Mouse (Mus musculus): ENCODE measurements at regions not wholly inside any gene's neighbourhood (a gene's known extent, or its start where the extent isn't known, plus 50 kb on each side); places are given as distances from the start of the nearest gene placed in this dataset.

DNA sequence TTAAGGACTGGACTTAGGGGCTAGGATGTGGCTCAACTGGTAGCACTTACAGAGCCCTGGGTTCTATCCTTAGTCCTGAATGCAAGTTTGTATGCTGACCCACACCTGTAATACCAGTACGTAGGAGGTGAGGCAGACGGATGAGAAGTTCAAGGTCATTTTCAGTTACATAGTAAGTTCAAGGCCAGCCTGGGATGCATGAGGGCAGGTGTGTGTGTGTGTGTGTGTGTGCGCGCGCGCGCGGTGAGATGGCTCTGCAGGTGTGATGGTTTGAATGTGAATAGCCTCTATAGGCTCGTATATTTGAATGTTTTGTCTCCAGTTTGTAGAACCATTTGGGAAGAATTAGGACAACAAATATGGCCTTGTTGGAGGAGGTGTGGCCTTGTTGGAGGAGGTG is 82.7 kb downstream of the Chst1 start:
- Histone ChIP-seq H3ac (ENCODE audit: control insufficient read depth, insufficient read length, low read depth) (no peak overlapping the region), H3K79me2 (ENCODE audit: control insufficient read depth, insufficient read depth) (no peaks in the 10 kb centered on the region), H3K4me3 (ENCODE audit: insufficient read depth, poor library complexity, severe bottlenecking) (no peak overlapping the region), H3K79me3 (ENCODE audit: low read depth) (no peaks in the 10 kb centered on the region), H3K36me3 (ENCODE audit: control insufficient read depth, insufficient read depth) (no peaks in the 10 kb centered on the region), H3K27me3 (ENCODE audit: control insufficient read depth, insufficient read depth, insufficient read length) (no peaks in the 10 kb centered on the region)
- TF ChIP-seq CEBPB (IDR thresholded peaks at IDR 0.05; ENCODE audit: low read depth) (no peak), MAX (IDR thresholded peaks at IDR 0.05) (no peak), CTCF (IDR thresholded peaks at IDR 0.05; ENCODE audit: control insufficient read depth, insufficient read depth, insufficient read length) (no peak), USF1 (IDR thresholded peaks at IDR 0.05; ENCODE audit: low read depth) (no peak)

DNA sequence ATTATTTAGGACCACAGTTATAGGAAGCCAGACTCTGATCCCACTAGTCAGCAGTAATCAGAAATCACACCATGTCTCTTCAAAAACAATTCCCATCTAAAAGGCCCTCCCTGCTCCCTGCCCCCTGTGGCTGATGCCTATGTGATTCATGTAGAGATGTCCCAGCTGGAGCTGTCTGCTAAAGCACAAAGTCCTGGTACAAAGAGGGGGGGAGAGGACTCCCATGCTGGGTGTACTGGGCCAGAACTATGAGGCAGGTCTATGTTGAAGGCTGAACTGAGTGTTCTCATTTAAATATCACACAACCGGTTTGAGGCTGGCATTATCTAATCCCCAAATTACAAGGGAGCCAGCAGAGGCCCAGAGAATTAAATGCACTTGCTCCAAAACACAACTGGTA is 88.2 kb downstream of the Chst1 start:
- H3K79me2 ChIP-seq (ENCODE audit: control insufficient read depth, insufficient read depth): no peaks in the 10 kb centered on the region

DNA sequence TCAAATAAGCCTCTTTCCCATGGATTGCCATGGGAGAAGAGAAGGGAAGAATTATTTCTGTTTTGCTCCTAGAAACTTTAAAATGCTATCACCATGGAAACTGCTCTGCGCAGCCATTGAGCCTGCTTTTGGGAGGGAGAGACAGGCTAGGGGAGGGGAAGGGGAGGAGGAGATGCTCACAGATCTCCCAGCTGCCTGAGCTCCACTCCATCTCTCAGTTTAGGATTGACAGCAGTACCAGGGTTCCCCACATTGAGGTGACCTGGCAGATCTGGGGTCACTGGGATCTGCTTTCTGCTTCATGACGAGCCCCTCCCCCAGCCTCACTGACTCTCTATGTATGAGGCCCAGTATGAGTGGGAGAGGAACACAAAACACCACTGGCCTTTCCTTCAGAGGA is 89.7 kb downstream of the Chst1 start:
- Histone ChIP-seq H3K79me2 (ENCODE audit: control insufficient read depth, insufficient read depth) (no peaks in the 10 kb centered on the region), H3ac (ENCODE audit: control insufficient read depth, insufficient read length, low read depth) (no peak overlapping the region), H3K27me3 (ENCODE audit: control insufficient read depth, insufficient read depth, insufficient read length) (no peaks in the 10 kb centered on the region), H3K79me3 (ENCODE audit: low read depth) (no peaks in the 10 kb centered on the region), H3K4me3 (ENCODE audit: insufficient read depth, poor library complexity, severe bottlenecking) (no peak overlapping the region), H3K36me3 (ENCODE audit: control insufficient read depth, insufficient read depth) (no peaks in the 10 kb centered on the region)
- TF ChIP-seq MYOG (IDR thresholded peaks at IDR 0.05; ENCODE audit: control insufficient read depth, extremely low read depth, insufficient read length) (no peak), CEBPB (IDR thresholded peaks at IDR 0.05; ENCODE audit: low read depth) (no peak), CTCF (IDR thresholded peaks at IDR 0.05; ENCODE audit: control insufficient read depth, insufficient read depth, insufficient read length) (no peak), USF1 (IDR thresholded peaks at IDR 0.05; ENCODE audit: low read depth) (no peak), FOSL1 (IDR thresholded peaks at IDR 0.05; ENCODE audit: insufficient read depth, low read length, poor library complexity, severe bottlenecking) (no peak), MYOD1 (IDR thresholded peaks at IDR 0.05; ENCODE audit: control insufficient read depth, insufficient read length, low read depth) (no peak), MAX (IDR thresholded peaks at IDR 0.05) (no peak)

More for the DNA sequence above, 88.2 kb downstream of the Chst1 start:
- H3K4me3 ChIP-seq (ENCODE audit: insufficient read depth, poor library complexity, severe bottlenecking): no peak overlapping the region
- no peaks in the 10 kb centered on the region for H3K36me3 ChIP-seq (ENCODE audit: control insufficient read depth, insufficient read depth)
- TF ChIP-seq FOSL1 (IDR thresholded peaks at IDR 0.05; ENCODE audit: insufficient read depth, low read length, poor library complexity, severe bottlenecking): no peak
- no peak for TF ChIP-seq CEBPB (IDR thresholded peaks at IDR 0.05; ENCODE audit: low read depth)
- no peak for TF ChIP-seq MYOG (IDR thresholded peaks at IDR 0.05; ENCODE audit: control insufficient read depth, extremely low read depth, insufficient read length)
- no peak for TF ChIP-seq USF1 (IDR thresholded peaks at IDR 0.05; ENCODE audit: low read depth)
- no peak for TF ChIP-seq MAX (IDR thresholded peaks at IDR 0.05)
- TF ChIP-seq CTCF (IDR thresholded peaks at IDR 0.05; ENCODE audit: control insufficient read depth, insufficient read depth, insufficient read length): no peak
- TF ChIP-seq MYOD1 (IDR thresholded peaks at IDR 0.05; ENCODE audit: control insufficient read depth, insufficient read length, low read depth): no peak
- H3K27me3 ChIP-seq (ENCODE audit: control insufficient read depth, insufficient read depth, insufficient read length): no peaks in the 10 kb centered on the region
- H3ac ChIP-seq (ENCODE audit: control insufficient read depth, insufficient read length, low read depth): no peak overlapping the region
- H3K79me3 ChIP-seq (ENCODE audit: low read depth): no peaks in the 10 kb centered on the region

DNA sequence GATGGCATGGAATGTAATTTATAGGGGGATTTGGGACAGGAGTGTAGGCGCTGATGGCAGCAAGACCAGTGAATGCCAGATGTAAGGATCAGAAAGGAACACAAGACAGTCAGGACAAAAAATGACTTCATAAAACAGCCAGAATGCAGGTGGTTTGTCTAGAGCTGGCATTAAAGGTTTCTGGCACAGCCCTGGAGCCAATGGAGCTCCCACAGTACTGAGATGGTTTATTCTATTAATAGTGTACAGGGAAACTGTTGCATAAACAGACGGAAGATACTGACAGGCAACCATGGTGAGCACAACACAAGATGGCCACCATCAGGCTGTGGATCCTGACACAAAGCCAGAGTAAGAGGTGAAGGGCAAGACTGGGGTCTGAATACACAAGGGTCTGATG is 90.8 kb downstream of the Chst1 start:
- Histone ChIP-seq H3K27me3 (ENCODE audit: control insufficient read depth, insufficient read depth, insufficient read length) (peaks cover 4% of the 10 kb centered on the region), H3K79me3 (ENCODE audit: low read depth) (no peaks in the 10 kb centered on the region), H3K36me3 (ENCODE audit: control insufficient read depth, insufficient read depth) (no peaks in the 10 kb centered on the region), H3K4me3 (ENCODE audit: insufficient read depth, poor library complexity, severe bottlenecking) (no peak overlapping the region), H3K79me2 (ENCODE audit: control insufficient read depth, insufficient read depth) (no peaks in the 10 kb centered on the region), H3ac (ENCODE audit: control insufficient read depth, insufficient read length, low read depth) (no peak overlapping the region)
- no peak for TF ChIP-seq CEBPB (IDR thresholded peaks at IDR 0.05; ENCODE audit: low read depth)
- no peak for TF ChIP-seq MAX (IDR thresholded peaks at IDR 0.05)
- no peak for TF ChIP-seq USF1 (IDR thresholded peaks at IDR 0.05; ENCODE audit: low read depth)
- TF ChIP-seq MYOG (IDR thresholded peaks at IDR 0.05; ENCODE audit: control insufficient read depth, extremely low read depth, insufficient read length): no peak
- no peak for TF ChIP-seq FOSL1 (IDR thresholded peaks at IDR 0.05; ENCODE audit: insufficient read depth, low read length, poor library complexity, severe bottlenecking)
- no peak for TF ChIP-seq CTCF (IDR thresholded peaks at IDR 0.05; ENCODE audit: control insufficient read depth, insufficient read depth, insufficient read length)
- no peak for TF ChIP-seq MYOD1 (IDR thresholded peaks at IDR 0.05; ENCODE audit: control insufficient read depth, insufficient read length, low read depth)

DNA sequence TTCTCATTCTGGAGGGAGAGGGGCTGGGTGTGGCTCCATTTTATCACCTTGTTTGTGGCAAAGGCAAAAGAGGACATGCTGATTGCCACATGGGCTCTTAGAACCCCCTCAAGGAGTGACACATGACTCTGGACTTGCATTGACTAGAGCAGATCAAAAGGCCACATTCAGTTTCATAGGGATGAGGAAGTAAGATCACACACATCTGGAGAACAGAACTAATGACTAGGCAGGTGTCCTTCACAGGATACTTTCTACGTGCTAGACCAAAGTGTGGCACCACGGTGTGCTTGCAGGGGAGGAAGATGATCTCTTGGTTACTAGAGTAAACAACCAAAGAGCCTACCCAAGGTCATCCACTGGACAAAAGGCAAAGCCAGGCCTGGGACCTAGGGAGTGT is 91.9 kb downstream of the Chst1 start:
- no peaks in the 10 kb centered on the region for H3K79me2 ChIP-seq (ENCODE audit: control insufficient read depth, insufficient read depth)
- H3ac ChIP-seq (ENCODE audit: control insufficient read depth, insufficient read length, low read depth): no peak overlapping the region
- H3K4me3 ChIP-seq (ENCODE audit: insufficient read depth, poor library complexity, severe bottlenecking): no peak overlapping the region
- H3K79me3 ChIP-seq (ENCODE audit: low read depth): no peaks in the 10 kb centered on the region
- H3K27me3 ChIP-seq (ENCODE audit: control insufficient read depth, insufficient read depth, insufficient read length): peaks cover 4% of the 10 kb centered on the region
- no peaks in the 10 kb centered on the region for H3K36me3 ChIP-seq (ENCODE audit: control insufficient read depth, insufficient read depth)
- TF ChIP-seq MYOG (IDR thresholded peaks at IDR 0.05; ENCODE audit: control insufficient read depth, extremely low read depth, insufficient read length): no peak
- no peak for TF ChIP-seq CTCF (IDR thresholded peaks at IDR 0.05; ENCODE audit: control insufficient read depth, insufficient read depth, insufficient read length)
- no peak for TF ChIP-seq MAX (IDR thresholded peaks at IDR 0.05)
- no peak for TF ChIP-seq FOSL1 (IDR thresholded peaks at IDR 0.05; ENCODE audit: insufficient read depth, low read length, poor library complexity, severe bottlenecking)
- TF ChIP-seq USF1 (IDR thresholded peaks at IDR 0.05; ENCODE audit: low read depth): no peak
- no peak for TF ChIP-seq CEBPB (IDR thresholded peaks at IDR 0.05; ENCODE audit: low read depth)
- no peak for TF ChIP-seq MYOD1 (IDR thresholded peaks at IDR 0.05; ENCODE audit: control insufficient read depth, insufficient read length, low read depth)

DNA sequence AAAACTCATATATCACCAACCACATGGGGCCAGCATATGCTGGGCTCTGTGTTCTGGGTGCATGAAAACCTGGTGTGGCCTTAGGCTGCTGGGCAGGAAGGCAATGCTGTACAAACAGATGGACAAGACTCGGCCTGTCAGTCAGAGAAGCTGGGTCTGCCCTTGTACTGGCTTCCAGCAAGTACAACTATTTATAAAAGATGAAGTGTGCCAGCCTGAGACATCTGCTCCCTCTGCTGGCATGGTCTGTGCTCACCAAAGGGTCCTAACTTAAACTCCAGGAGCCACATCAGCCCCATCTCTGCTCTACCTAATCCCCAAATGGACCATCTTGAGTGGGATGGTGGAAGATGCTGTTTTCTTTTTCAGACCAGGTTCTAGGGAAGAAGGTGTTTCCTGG is 93.1 kb downstream of the Chst1 start:
- Histone ChIP-seq H3K36me3 (ENCODE audit: control insufficient read depth, insufficient read depth) (no peaks in the 10 kb centered on the region), H3K27me3 (ENCODE audit: control insufficient read depth, insufficient read depth, insufficient read length) (peaks cover 7% of the 10 kb centered on the region), H3ac (ENCODE audit: control insufficient read depth, insufficient read length, low read depth) (no peak overlapping the region), H3K79me3 (ENCODE audit: low read depth) (no peaks in the 10 kb centered on the region), H3K79me2 (ENCODE audit: control insufficient read depth, insufficient read depth) (no peaks in the 10 kb centered on the region), H3K4me3 (ENCODE audit: insufficient read depth, poor library complexity, severe bottlenecking) (no peak overlapping the region)
- TF ChIP-seq FOSL1 (IDR thresholded peaks at IDR 0.05; ENCODE audit: insufficient read depth, low read length, poor library complexity, severe bottlenecking) (no peak), MAX (IDR thresholded peaks at IDR 0.05) (no peak), CEBPB (IDR thresholded peaks at IDR 0.05; ENCODE audit: low read depth) (no peak), MYOD1 (IDR thresholded peaks at IDR 0.05; ENCODE audit: control insufficient read depth, insufficient read length, low read depth) (no peak), MYOG (IDR thresholded peaks at IDR 0.05; ENCODE audit: control insufficient read depth, extremely low read depth, insufficient read length) (no peak), CTCF (IDR thresholded peaks at IDR 0.05; ENCODE audit: control insufficient read depth, insufficient read depth, insufficient read length) (no peak), USF1 (IDR thresholded peaks at IDR 0.05; ENCODE audit: low read depth) (no peak)

Measured in C2C12 (cell line).